Mouse (Mus musculus): ENCODE measurements around the gene Tmem52.

Gene Tmem52

DNA sequence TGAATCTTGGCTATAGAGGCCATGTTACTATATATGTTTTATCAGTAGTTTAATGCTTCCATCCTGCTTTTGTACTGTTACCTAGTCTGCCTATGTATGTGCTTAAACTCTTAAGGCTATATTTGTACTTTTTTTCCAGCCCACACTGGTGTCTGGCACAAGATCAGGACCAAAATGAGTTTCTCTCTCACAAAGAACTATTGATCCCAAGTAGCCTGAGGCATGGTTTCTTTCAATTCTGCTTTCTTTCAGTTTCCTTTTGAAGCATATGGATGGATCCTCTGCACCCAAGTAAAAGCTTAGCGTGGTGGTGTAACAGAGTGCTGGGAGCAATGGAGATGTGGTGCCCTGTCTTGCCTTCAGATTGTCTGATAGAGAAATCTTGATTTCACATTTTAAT is 42.1 kb downstream of the Tmem52 start:
- DNase-seq (ENCODE audit: low read depth, low spot score), result no peak

DNA sequence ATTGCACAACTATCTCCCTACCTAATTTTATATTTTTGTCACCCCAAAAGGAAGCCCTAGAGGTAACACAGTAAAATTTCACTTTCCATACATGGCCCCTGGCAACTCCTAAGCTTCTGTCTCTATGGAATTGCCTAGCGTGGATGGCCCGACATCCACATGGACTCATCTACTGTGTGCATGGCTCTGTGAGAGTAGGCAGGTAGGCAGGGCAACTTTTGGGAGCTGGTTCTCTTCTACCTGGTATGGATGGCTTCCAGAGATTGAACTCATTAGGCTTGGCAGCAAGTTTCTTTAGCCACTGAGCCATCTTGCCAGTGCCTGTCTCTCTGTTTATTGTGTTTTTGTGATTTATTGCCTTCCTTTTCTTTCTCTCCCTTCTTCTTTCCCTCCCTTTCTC is 45.9 kb downstream of the Tmem52 start:
- no peak for DNase-seq (ENCODE audit: low read depth, low spot score)

DNA sequence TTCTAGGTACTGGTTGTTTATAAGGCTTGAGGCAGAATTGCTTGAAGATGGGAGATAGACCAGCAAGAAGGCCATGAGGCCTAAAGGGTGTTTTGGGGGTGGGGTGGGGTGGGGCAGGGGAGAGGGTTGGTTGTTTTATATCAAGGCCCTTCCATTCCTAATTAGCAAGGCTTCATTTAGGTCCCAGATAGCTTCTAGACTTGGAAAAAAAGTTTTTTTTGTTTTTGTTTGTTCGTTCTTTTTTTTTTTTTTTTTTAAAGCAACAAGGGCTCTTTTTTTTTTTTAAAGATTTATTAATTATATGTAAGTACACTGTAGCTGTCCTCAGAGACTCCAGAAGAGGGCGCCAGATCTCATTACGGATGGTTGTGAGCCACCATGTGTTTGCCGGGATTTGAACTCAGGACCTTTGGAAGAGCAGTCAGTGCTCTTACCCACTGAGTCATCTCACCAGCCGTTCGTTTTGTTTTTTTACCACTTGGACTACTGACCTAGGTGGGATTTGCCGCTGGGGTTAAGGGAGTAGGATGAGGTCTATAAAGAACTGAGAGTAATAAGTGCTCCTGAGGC is 49.1 kb downstream of the Tmem52 start:
- no peak for DNase-seq (ENCODE audit: low read depth, low spot score)

Data from A20 (cell line).